Mouse (Mus musculus): ENCODE measurements at regions not wholly inside any gene's neighbourhood (a gene's known extent, or its start where the extent isn't known, plus 50 kb on each side); places are given as distances from the start of the nearest gene placed in this dataset.

DNA sequence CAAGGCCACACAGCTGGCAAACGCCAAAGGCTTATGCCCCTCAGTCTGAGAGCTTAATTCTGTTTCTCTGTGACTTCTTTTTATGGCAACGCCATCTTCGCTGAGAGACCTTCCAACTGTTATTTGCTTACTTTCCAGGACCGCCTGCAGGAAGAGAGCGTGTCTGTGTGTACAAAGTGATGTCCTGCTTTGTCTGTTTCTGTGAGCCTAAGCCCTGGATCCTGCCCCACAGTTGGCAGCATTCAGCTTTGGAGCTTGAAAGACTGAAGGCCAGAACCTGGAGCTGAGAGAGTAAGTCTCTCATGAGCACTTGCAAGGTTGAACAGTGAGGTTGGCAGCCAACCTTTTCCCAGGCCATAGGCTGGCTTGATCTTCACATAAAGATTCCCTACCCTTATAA lies 212.8 kb downstream of the Dact1 start:
- no peak for TF ChIP-seq POLR2A (IDR thresholded peaks at IDR 0.05; ENCODE audit: control insufficient read depth, extremely low read depth, insufficient read depth, low read length, poor library complexity)
- TF ChIP-seq CTCF (IDR thresholded peaks at IDR 0.05; ENCODE audit: borderline replicate concordance, control insufficient read depth, extremely low read depth, insufficient read depth, low read length, poor library complexity) = no peak
